Mouse (Mus musculus) hindlimb bud, embryonic 11.5 days (tissue): Measurements from ENCODE around the gene Rsad1.

Experiments
- DNase-seq: peaks from one replicate; pipeline ENCODE4 v3.0.0-alpha.2; 2012; ENCODE audit warnings: low read depth, low spot score; ENCODE audit errors: extremely low spot score

Gene Rsad1

DNA sequence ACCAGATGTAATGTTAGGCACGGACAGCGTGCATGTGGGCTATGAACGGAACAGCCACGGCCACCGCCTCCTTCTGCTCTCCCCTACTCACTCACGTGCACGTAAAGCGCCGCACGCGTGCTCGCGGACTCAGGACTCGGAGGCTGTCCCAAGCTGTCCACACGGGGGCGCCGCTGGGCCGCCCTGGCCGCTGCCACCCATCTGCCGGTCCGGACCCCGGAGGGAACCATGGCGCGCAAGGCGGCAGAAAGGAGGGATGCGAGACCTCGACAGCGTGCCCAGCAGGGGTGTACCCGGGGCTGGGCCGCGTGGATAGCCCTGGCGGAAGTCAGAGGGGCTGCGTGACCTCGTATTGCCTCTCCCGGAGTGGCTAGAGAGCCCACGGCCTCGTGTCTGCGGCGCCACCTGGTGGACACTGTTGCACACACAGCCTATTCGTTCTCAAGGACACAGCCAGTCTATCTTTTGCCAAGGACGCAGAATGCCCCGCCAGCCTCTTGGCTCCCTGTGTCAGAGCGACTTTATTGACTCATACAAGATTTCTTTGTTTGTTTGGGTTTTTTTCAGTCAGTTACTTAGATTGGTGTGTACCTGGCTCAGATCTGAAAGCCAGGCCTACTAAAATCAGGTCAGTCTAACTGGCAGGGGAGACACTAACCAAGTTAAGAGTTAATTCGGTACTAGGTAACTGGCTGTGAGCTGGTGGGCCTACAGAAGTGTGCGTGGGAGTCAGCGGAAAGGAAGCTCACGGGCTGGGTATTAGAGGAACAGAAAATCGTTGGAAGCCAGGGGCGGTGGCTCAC lies at the start of gene Rsad1:
Rsad1 (minus strand) TSS at position 368 of the 803 bp plus-strand sequence.
- DNase-seq = peak; percentile 73

GRCm38 (mm10) chr11:94598437-94599120 lies 49.5 kb upstream of the Rsad1 start:
- no peak for DNase-seq

DNA sequence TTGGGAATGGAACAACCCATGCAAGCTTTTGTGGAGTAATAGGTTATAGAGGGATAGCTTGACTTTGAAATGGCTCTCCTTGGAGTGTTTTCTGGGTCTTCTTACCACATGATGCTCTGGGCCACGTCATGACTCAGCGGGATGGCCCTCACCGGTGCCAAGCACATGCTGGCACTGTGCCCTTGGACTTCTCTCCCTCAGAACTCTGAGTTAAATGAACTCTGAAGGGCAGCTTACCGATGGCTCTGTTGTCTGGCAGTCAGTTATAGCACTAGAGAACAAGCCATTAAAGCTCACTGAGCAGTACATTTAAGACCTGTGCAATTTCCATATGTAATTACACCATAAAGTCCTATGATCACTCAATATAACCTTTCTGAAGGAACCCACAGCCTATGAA lies 48.3 kb upstream of the Rsad1 start:
- no peak for DNase-seq

DNA sequence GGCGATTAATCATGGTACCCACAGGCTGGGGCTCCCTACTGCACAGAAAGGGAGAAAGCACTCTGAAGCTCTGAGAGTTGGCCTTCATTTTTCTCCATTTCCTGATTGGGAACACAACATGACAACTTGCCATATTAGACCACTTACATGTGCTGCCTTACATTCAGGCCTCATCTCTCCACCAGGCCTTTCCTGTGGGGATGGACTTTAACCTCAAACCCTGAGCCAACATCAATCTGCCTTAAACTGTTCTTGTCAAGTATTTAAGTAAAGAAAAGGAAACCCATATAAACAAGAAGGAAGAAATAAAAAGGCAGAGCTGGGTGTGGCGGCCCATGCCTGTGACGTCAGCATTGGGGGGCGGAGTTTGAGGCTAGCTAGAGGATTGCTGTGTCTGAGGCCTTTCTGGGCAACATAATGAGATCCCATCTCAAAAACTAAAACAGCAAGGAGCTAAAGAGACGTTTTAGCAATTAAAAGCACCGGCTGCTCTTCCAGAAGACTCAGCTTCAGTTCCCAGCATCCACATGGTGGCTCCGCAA lies 47.3 kb upstream of the Rsad1 start:
- no peak for DNase-seq

DNA sequence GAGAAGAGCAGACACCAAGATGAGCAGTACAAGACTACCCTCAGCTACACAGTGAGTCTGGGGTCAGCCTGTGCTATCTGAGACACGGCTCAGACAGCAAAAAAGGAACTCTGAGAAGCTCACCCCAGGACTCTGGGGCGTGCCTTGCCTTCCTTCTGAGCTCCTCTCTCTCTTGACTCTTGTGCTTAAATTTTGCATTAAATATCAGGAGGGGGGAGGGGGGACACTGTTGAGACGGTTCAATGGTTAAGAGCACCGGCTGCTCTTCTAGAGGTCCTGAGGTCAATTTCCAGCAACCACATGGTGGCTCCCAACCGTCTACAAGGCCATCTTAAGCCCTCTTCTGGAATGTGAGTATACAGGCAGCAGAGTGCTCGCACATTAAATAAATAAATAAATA lies 38.5 kb upstream of the Rsad1 start:
- no peak for DNase-seq

DNA sequence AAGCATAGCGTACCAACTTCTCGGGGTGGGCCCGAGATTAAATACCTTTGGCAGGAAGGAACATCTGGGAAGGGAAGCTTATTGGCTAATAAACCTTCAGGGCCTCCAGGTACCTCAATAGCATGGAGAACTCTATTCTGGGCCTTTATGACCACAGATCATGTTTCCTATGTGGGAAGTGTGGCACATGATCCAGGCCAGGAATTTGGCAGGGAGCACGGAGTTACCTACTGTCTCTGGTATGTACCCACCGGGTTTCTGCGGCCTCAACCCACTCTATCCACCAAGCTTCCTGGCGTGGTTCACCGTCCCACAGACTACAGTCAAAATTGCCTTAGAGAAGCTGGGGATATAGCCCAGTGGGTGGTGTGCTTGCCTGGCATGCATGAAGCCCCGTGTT lies 36.0 kb upstream of the Rsad1 start:
- DNase-seq = no peak

DNA sequence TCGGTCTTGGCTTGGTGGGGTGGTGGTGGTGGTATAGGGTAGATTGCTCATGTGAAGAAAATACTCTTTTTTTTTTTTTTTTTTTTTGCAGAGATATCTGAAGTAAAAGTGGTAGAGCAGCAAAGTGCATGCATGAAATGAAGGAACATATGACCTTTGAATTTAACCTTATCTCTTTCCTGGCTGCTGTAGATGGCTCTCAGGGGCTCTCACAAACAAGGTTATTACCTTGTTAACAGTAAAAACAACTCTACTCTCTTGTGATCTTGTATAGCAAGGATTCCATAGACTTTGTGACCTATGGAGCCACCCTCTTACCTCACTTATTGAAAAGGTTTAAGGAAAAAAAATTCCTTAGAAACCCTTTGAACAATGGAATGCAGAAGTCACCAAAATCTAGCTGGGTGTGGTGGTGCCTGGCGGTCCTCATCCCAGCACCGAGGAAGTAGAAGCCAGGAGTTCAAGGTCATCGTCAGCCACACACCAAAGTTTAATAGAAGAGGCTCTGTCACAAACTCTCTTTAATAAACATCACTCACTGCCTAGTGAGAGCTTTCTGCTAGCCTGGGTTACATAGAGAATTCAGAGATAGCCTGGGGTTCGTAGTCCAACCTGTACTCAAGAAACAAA lies 31.2 kb upstream of the Rsad1 start:
- DNase-seq = no peak

DNA sequence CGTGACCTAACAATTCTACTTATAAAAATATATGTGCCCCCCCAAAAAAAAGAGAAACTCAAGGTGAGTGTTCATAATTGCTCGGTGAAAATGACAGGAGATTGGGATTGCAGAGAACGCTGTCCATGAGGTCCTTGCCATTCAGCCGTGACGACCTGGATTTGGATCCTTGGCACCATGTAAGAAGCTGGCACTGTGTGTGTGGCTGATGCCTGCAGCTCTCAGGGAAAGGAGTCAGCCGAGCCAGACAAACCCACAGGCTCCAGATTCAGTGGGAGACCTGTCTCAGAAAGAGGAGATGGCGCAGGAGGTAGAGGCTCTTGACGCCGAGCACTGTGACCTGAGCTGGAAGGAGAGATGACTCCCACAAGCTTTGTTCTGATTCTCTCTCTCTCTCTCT lies 27.3 kb upstream of the Rsad1 start:
- no peak for DNase-seq

DNA sequence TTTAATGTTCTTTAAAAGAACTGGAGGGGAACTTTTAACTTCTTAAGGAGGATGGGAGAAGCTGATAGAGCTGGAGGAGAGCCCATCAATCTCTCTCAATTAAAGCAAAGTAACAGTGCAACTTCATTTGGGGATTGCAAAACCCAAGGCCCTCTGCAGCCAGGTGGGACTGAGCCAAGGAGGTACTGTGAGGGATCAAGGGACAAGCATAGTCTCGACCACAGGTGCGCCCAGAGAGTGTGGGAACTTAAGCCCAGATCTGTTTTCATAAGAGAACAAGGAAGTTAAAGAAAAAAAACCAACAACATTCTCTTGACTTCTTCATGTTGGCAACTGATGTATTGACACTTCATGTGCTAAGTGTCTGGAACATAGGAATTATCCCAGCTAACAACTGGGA lies 26.0 kb upstream of the Rsad1 start:
- DNase-seq = no peak

DNA sequence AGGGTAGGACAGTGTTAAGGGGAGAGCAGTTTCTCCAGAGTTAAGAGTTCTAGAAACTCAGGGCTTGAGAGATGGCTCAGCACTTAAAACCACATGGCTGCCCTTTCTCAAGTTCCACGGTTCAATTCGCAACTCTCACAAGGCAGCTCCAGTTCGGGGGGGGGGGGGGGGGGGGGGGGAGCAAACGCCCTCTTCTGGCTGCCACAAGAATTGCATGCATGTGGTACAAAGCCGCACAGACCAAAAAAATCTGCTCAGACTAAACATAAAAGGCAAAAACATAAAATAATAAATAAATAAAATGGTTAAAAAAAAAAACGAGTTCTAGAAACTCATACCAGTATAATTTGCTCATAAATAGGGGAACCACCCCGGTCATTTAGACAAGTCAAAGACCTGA lies 25.5 kb upstream of the Rsad1 start:
- DNase-seq = no peak

DNA sequence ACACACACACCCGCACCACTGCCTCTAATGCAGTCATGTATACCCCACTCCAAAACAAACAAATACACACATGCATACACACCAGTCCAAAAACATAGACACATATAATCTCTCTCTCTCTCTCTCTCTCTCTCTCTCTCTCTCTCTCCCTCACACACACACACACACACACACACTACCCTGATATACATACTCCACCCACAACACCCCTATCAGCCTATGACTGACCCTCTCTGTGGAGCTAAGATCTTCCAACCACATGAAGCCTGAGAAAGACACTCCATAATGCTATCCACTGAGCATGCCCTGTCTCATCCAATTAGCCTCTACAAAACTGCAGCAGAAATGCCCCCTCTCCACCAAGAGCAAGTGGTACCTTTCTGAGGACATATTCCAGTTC lies 22.8 kb upstream of the Rsad1 start:
- no peak for DNase-seq

- DNase-seq = no peak
Measured at GRCm38 (mm10) chr11:94570612-94571011, 21.6 kb upstream of the Rsad1 start.

GRCm38 (mm10) chr11:94567326-94567725 lies 18.3 kb upstream of the Rsad1 start:
- DNase-seq = no peak

- no peak for DNase-seq
Measured at GRCm38 (mm10) chr11:94566534-94566933, 17.5 kb upstream of the Rsad1 start.

DNA sequence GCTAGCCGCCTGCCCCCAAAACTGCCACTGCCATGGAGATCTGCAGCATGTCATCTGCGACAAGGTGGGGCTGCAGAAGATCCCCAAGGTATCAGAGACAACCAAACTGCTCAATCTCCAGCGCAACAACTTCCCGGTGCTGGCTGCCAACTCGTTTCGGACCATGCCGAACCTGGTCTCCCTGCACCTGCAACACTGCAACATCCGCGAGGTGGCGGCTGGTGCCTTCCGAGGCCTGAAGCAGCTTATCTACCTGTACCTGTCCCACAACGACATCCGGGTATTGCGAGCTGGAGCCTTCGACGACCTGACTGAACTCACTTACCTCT lies 16.1 kb upstream of the Rsad1 start:
- no peak for DNase-seq

DNA sequence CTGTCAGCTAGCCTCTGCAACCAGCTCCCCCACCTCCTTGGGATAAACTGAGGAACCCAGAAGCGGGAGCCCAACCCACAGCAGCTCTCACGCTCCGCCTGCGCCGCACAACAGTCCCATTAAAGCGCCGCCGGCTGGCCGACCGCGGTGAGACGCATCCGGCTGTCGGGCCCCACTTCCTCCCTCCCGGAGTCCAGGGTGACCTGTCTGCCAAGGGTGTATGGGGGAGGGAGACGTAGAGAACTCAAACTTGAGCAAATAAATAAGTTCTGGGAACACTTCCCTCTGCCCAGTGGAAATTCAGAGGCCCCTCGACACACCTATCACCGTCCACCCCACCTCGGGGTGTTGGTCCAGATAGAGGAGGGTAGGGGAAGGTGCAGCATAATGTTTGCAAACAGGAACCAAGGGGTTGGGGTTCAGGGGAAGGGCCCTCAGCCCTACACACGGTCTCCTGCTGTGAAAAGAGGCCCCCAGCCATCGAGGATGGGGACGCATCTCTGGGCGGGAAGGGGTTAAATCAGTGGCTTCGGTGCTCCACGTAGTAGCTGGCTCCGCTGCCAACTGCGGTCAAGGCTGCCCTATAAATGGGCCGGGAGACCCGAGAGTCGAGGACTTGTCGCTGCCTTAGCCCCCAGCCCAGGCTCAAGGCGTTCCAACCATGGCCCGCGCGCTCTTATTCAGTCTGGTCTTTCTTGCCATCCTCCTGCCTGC lies 15.5 kb upstream of the Rsad1 start, which contains the start of gene Chad:
Chad (plus strand) TSS at position 611 of the 714 bp plus-strand sequence.
- no peak for DNase-seq

DNA sequence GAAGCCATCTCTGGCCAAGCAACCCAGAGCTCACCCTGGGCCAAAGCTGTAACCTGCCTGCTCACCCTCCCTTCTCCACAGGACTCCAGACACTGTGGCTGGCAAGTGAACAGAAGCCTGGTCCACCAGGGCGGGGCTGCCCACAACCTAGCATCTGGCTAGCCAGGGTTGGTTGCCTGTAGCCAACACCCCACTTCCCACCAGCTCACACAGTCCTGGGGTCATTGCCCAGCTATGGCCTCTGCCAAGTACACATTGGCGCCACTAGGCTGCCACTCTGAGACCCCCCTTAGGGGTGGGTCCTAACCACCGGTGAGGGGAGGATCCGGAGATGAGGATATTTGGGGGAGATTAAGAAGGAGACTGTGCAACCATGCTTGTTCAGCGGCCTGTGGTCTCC lies 14.8 kb upstream of the Rsad1 start:
- no peak for DNase-seq

DNA sequence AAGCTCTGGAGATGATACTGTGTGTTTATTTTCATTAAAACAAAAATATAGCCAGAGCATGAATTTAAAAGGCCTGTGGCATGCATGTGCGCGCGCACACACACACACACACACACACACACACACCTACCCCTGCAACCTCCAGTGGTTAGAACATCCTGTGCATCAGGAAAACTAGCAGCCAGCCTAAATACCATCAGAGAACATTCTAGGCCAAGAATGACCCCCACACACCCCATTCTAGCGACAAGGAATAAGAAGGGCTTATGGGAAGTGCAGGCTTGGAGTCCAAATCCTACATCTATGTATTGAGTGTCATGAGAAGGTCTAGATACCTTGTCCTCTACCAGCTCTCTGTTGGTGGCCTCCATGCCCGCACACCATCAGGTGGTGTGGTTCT lies 14.3 kb upstream of the Rsad1 start:
- DNase-seq = no peak

GRCm38 (mm10) chr11:94558226-94558625 lies 9.2 kb upstream of the Rsad1 start:
- no peak for DNase-seq

- DNase-seq = no peak
Measured at GRCm38 (mm10) chr11:94550442-94550744, 1.3 kb upstream of the Rsad1 start.

GRCm38 (mm10) chr11:94549691-94550441 lies 811 bp upstream of the Rsad1 start:
- no peak for DNase-seq
